Mouse (Mus musculus): Measurements from ENCODE around the gene Dusp15. TPM values are rescaled to one million over a fixed set of nuclear protein-coding genes. Genes with fewer than 3 reads are reported as not detected.

Gene Dusp15
- total RNA-seq, 1 experiment = 0.31 TPM

- Histone ChIP-seq H3K9me3 (ENCODE audit: control insufficient read depth, insufficient read depth, low read depth, low read length) (no peaks in the 10 kb centered on the region), H3K36me3 (ENCODE audit: control insufficient read depth, insufficient read depth, low read length, poor library complexity, severe bottlenecking) (no peaks in the 10 kb centered on the region), H3K4me3 (ENCODE audit: insufficient read depth in 1 of 2, low read depth in 1 of 2, low read length in 2 of 2, poor library complexity in 1 of 2, severe bottlenecking in 1 of 2) (no peak overlapping the region), H3K9ac (ENCODE audit: insufficient read depth, low read depth, low read length, poor library complexity, severe bottlenecking) (no peak overlapping the region), H3K4me1 (ENCODE audit: control insufficient read depth in 2 of 2, insufficient read depth in 2 of 2, low read length in 2 of 2, poor library complexity in 1 of 2) (no peaks in the 10 kb centered on the region), H3K27ac (ENCODE audit: insufficient read depth, low read depth, low read length, poor library complexity, severe bottlenecking) (no peak overlapping the region)
- in situ Hi-C loops (cut with MboI; ENCODE audit: low sequenced_read_pairs in 2 of 2, unreplicated experiment in 2 of 2) = no loop called here
- DNase-seq (ENCODE audit: low read depth, low spot score) = no peak
- TF ChIP-seq MAFK (IDR thresholded peaks at IDR 0.05; ENCODE audit: insufficient read depth, low read depth, low read length) (no peak), ZC3H11A (IDR thresholded peaks at IDR 0.05; ENCODE audit: borderline replicate concordance, low read depth, low read length) (no peak), CHD2 (IDR thresholded peaks at IDR 0.05; ENCODE audit: low read depth, low read length) (no peak), ZNF384 (IDR thresholded peaks at IDR 0.05; ENCODE audit: low read depth, low read length) (no peak), HCFC1 (IDR thresholded peaks at IDR 0.05; ENCODE audit: borderline replicate concordance, insufficient read depth, low read length) (no peak)
These were observed 10.4 kb downstream of the Dusp15 start for GRCm38 (mm10) chr2:152941106-152941505.

- no peaks in the 10 kb centered on the region for H3K36me3 ChIP-seq (ENCODE audit: control insufficient read depth, insufficient read depth, low read length, poor library complexity, severe bottlenecking)
- no peak overlapping the region for H3K4me3 ChIP-seq (ENCODE audit: insufficient read depth in 1 of 2, low read depth in 1 of 2, low read length in 2 of 2, poor library complexity in 1 of 2, severe bottlenecking in 1 of 2)
- TF ChIP-seq HCFC1 (IDR thresholded peaks at IDR 0.05; ENCODE audit: borderline replicate concordance, insufficient read depth, low read length) (no peak), ZC3H11A (IDR thresholded peaks at IDR 0.05; ENCODE audit: borderline replicate concordance, low read depth, low read length) (no peak), MAFK (IDR thresholded peaks at IDR 0.05; ENCODE audit: insufficient read depth, low read depth, low read length) (no peak), ZNF384 (IDR thresholded peaks at IDR 0.05; ENCODE audit: low read depth, low read length) (no peak), CHD2 (IDR thresholded peaks at IDR 0.05; ENCODE audit: low read depth, low read length) (no peak)
- H3K9me3 ChIP-seq (ENCODE audit: control insufficient read depth, insufficient read depth, low read depth, low read length) = no peaks in the 10 kb centered on the region
- DNase-seq (ENCODE audit: low read depth, low spot score) = peak; percentile 60
- H3K4me1 ChIP-seq (ENCODE audit: control insufficient read depth in 2 of 2, insufficient read depth in 2 of 2, low read length in 2 of 2, poor library complexity in 1 of 2) = no peaks in the 10 kb centered on the region
- H3K9ac ChIP-seq (ENCODE audit: insufficient read depth, low read depth, low read length, poor library complexity, severe bottlenecking) = no peak overlapping the region
- in situ Hi-C loops (cut with MboI; ENCODE audit: low sequenced_read_pairs in 2 of 2, unreplicated experiment in 2 of 2) = no loop called here
- H3K27ac ChIP-seq (ENCODE audit: insufficient read depth, low read depth, low read length, poor library complexity, severe bottlenecking) = no peak overlapping the region
These were observed 11.7 kb downstream of the Dusp15 start for GRCm38 (mm10) chr2:152939846-152940245.

- H3K4me3 ChIP-seq (ENCODE audit: insufficient read depth in 1 of 2, low read depth in 1 of 2, low read length in 2 of 2, poor library complexity in 1 of 2, severe bottlenecking in 1 of 2) = no peak overlapping the region
- no peak for TF ChIP-seq HCFC1 (IDR thresholded peaks at IDR 0.05; ENCODE audit: borderline replicate concordance, insufficient read depth, low read length)
- 0 out of 2 replicates have a peak, but pooled peaks have one; percentile 52 for TF ChIP-seq ZC3H11A (IDR thresholded peaks at IDR 0.05; ENCODE audit: borderline replicate concordance, low read depth, low read length)
- no peak for TF ChIP-seq CHD2 (IDR thresholded peaks at IDR 0.05; ENCODE audit: low read depth, low read length)
- no peak for TF ChIP-seq ZNF384 (IDR thresholded peaks at IDR 0.05; ENCODE audit: low read depth, low read length)
- in situ Hi-C loops (cut with MboI; ENCODE audit: low sequenced_read_pairs in 2 of 2, unreplicated experiment in 2 of 2) = no loop called here
- peak; percentile 66 for DNase-seq (ENCODE audit: low read depth, low spot score)
- H3K4me1 ChIP-seq (ENCODE audit: control insufficient read depth in 2 of 2, insufficient read depth in 2 of 2, low read length in 2 of 2, poor library complexity in 1 of 2) = no peaks in the 10 kb centered on the region; a peak in 1 of 4 replicates
- H3K9me3 ChIP-seq (ENCODE audit: control insufficient read depth, insufficient read depth, low read depth, low read length) = no peaks in the 10 kb centered on the region
- H3K27ac ChIP-seq (ENCODE audit: insufficient read depth, low read depth, low read length, poor library complexity, severe bottlenecking) = no peak overlapping the region
- no peak overlapping the region for H3K9ac ChIP-seq (ENCODE audit: insufficient read depth, low read depth, low read length, poor library complexity, severe bottlenecking)
- no peaks in the 10 kb centered on the region for H3K36me3 ChIP-seq (ENCODE audit: control insufficient read depth, insufficient read depth, low read length, poor library complexity, severe bottlenecking)
These were observed 17.9 kb downstream of the Dusp15 start for GRCm38 (mm10) chr2:152933614-152934013.

GRCm38 (mm10) chr2:152933048-152933447 lies 18.4 kb downstream of the Dusp15 start, which contains the start of gene Foxs1:
TSS of gene Foxs1 (minus strand) at chr2:152933208.
- no peaks in the 10 kb centered on the region; a peak in 1 of 4 replicates for H3K4me1 ChIP-seq (ENCODE audit: control insufficient read depth in 2 of 2, insufficient read depth in 2 of 2, low read length in 2 of 2, poor library complexity in 1 of 2)
- peak within 1 kb of the TSS; percentile 36 to 42; a peak in 2 of 4 replicates for H3K4me3 ChIP-seq (ENCODE audit: insufficient read depth in 1 of 2, low read depth in 1 of 2, low read length in 2 of 2, poor library complexity in 1 of 2, severe bottlenecking in 1 of 2)
- in situ Hi-C loops (cut with MboI; ENCODE audit: low sequenced_read_pairs in 2 of 2, unreplicated experiment in 2 of 2) = no loop called here
- no peaks in the 10 kb centered on the region for H3K9me3 ChIP-seq (ENCODE audit: control insufficient read depth, insufficient read depth, low read depth, low read length)
- DNase-seq (ENCODE audit: low read depth, low spot score) = no peak
- no peak within 1 kb of the TSS for H3K27ac ChIP-seq (ENCODE audit: insufficient read depth, low read depth, low read length, poor library complexity, severe bottlenecking)
- TF ChIP-seq HCFC1 (IDR thresholded peaks at IDR 0.05; ENCODE audit: borderline replicate concordance, insufficient read depth, low read length) (no peak), ZNF384 (IDR thresholded peaks at IDR 0.05; ENCODE audit: low read depth, low read length) (no peak), ZC3H11A (IDR thresholded peaks at IDR 0.05; ENCODE audit: borderline replicate concordance, low read depth, low read length) (no peak), CHD2 (IDR thresholded peaks at IDR 0.05; ENCODE audit: low read depth, low read length) (no peak), MAFK (IDR thresholded peaks at IDR 0.05; ENCODE audit: insufficient read depth, low read depth, low read length) (no peak)
- no peaks in the 10 kb centered on the region for H3K36me3 ChIP-seq (ENCODE audit: control insufficient read depth, insufficient read depth, low read length, poor library complexity, severe bottlenecking)
- H3K9ac ChIP-seq (ENCODE audit: insufficient read depth, low read depth, low read length, poor library complexity, severe bottlenecking) = no peak within 1 kb of the TSS; the same call in 1 of the 2 replicates
